Mouse (Mus musculus) erythroblast, embryonic 14.5 days (primary cell): ENCODE data around the gene H2-M10.6. TPM values are rescaled to one million over a fixed set of nuclear protein-coding genes. Genes with fewer than 3 reads are reported as not detected.
"Not testable (repeated sequence)": the region's sequence is repeated elsewhere in the genome, so short reads cannot be mapped to it uniquely, and the experiment has no call there.

ENCODE experiments used
- H3K27me3 ChIP-seq: 2 replicates; pipeline ENCODE4 v1.6.1; 2012; ENCODE audit warnings: inconsistent platforms; ENCODE audit not compliant: control insufficient read depth
- H3K36me3 ChIP-seq: 2 replicates; pipeline ENCODE4 v1.6.1; 2012; ENCODE audit warnings: mild to moderate bottlenecking, inconsistent platforms; ENCODE audit not compliant: control insufficient read depth
- H3K4me1 ChIP-seq: 2 replicates; pipeline ENCODE4 v1.6.1; 2012; ENCODE audit warnings: inconsistent platforms; ENCODE audit not compliant: control insufficient read depth
- H3K4me3 ChIP-seq: replicated peaks from 2 replicates; pipeline ENCODE3; 2012; ENCODE audit warnings: moderate library complexity, mild to moderate bottlenecking, inconsistent platforms
- H3K9me3 ChIP-seq: 2 replicates; pipeline ENCODE4 v1.6.1; 2012; ENCODE audit warnings: low read length, inconsistent platforms, mixed read lengths; ENCODE audit not compliant: control insufficient read depth
- GATA1 ChIP-seq: IDR thresholded peaks from 2 replicates; pipeline ENCODE4 v1.6.1; 2012; ENCODE audit warnings: low read length, inconsistent platforms, mixed read lengths
- TAL1 ChIP-seq: IDR thresholded peaks from 3 replicates; pipeline ENCODE4 v1.6.1; 2012; ENCODE audit warnings: low read length, inconsistent platforms, mixed read lengths
- polyA plus RNA-seq: library from polyadenylated mRNA; stranded (reverse); fragments of >175 nt; gene quantifications from 2 replicates; pipeline ENCODE4 v1.2.3, GENCODE M21; 2012

H2-M10.6 gene
- polyA plus RNA-seq, 1 experiment, result not detected

- H3K4me1 ChIP-seq, result peaks cover 4% of the 10 kb centered on the region
- no peaks in the 10 kb centered on the region for H3K9me3 ChIP-seq
- H3K36me3 ChIP-seq, result no peaks in the 10 kb centered on the region
- H3K27me3 ChIP-seq, result peaks cover 6% of the 10 kb centered on the region
- no peak overlapping the region for H3K4me3 ChIP-seq
- no peak for TF ChIP-seq GATA1
- TF ChIP-seq TAL1, result no peak
These were observed 12.0 kb downstream of the H2-M10.6 start for GRCm38 (mm10) chr17:36824005-36824404.

GRCm38 (mm10) chr17:36825525-36825924 is 13.6 kb downstream of the H2-M10.6 start:
- Histone ChIP-seq H3K27me3 (peaks cover 12% of the 10 kb centered on the region), H3K4me1 (peaks cover 4% of the 10 kb centered on the region), H3K9me3 (no peaks in the 10 kb centered on the region), H3K4me3 (no peak overlapping the region), H3K36me3 (no peaks in the 10 kb centered on the region)
- TF ChIP-seq TAL1, result no peak
- no peak for TF ChIP-seq GATA1

GRCm38 (mm10) chr17:36826002-36826401 is 14.0 kb downstream of the H2-M10.6 start:
- peaks cover 12% of the 10 kb centered on the region for H3K27me3 ChIP-seq
- H3K4me3 ChIP-seq, H3K36me3 ChIP-seq, H3K9me3 ChIP-seq, H3K4me1 ChIP-seq: not testable (repeated sequence)

GRCm38 (mm10) chr17:36828488-36828887 is 16.5 kb downstream of the H2-M10.6 start:
- no peak overlapping the region for H3K4me3 ChIP-seq
- no peak for TF ChIP-seq GATA1
- TF ChIP-seq TAL1, result no peak
- peaks cover 20% of the 10 kb centered on the region for H3K27me3 ChIP-seq
- H3K4me1 ChIP-seq, result peaks cover 4% of the 10 kb centered on the region
- no peaks in the 10 kb centered on the region for H3K36me3 ChIP-seq
- no peaks in the 10 kb centered on the region for H3K9me3 ChIP-seq

GRCm38 (mm10) chr17:36830470-36830869 is 18.5 kb downstream of the H2-M10.6 start:
- no peaks in the 10 kb centered on the region for H3K36me3 ChIP-seq
- no peak for TF ChIP-seq TAL1
- TF ChIP-seq GATA1, result no peak
- no peaks in the 10 kb centered on the region for H3K9me3 ChIP-seq
- H3K4me1 ChIP-seq, result peaks cover 4% of the 10 kb centered on the region
- H3K27me3 ChIP-seq, result peaks cover 27% of the 10 kb centered on the region
- H3K4me3 ChIP-seq, result no peak overlapping the region

- Histone ChIP-seq H3K4me3 (no peak overlapping the region), H3K4me1 (peaks cover 23% of the 10 kb centered on the region), H3K27me3 (peaks cover 27% of the 10 kb centered on the region), H3K9me3 (no peaks in the 10 kb centered on the region), H3K36me3 (no peaks in the 10 kb centered on the region)
- TF ChIP-seq TAL1 (no peak), GATA1 (no peak)
These were observed 20.7 kb downstream of the H2-M10.6 start for GRCm38 (mm10) chr17:36832694-36833093.

- TF ChIP-seq GATA1 (no peak), TAL1 (no peak)
- H3K36me3 ChIP-seq, result peaks cover 2% of the 10 kb centered on the region
- H3K4me3 ChIP-seq, result peak overlapping the region; percentile 84
- no peaks in the 10 kb centered on the region for H3K9me3 ChIP-seq
- H3K4me1 ChIP-seq, result peaks cover 32% of the 10 kb centered on the region
- H3K27me3 ChIP-seq, result peaks cover 15% of the 10 kb centered on the region
These were observed 23.8 kb downstream of the H2-M10.6 start for GRCm38 (mm10) chr17:36835591-36836426.

GRCm38 (mm10) chr17:36836427-36836812 is 24.4 kb downstream of the H2-M10.6 start:
- Histone ChIP-seq H3K36me3 (peaks cover 2% of the 10 kb centered on the region), H3K4me1 (peaks cover 32% of the 10 kb centered on the region), H3K4me3 (peak overlapping the region; percentile 84), H3K9me3 (no peaks in the 10 kb centered on the region), H3K27me3 (peaks cover 15% of the 10 kb centered on the region)
- no peak for TF ChIP-seq GATA1
- no peak for TF ChIP-seq TAL1

- peak within 1 kb of the TSS; percentile 84 for H3K4me3 ChIP-seq
- TF ChIP-seq GATA1, result no peak
- no peak for TF ChIP-seq TAL1
- H3K4me1 ChIP-seq, result peaks cover 32% of the 10 kb centered on the region
- peaks cover 2% of the 10 kb centered on the region for H3K36me3 ChIP-seq
- peaks cover 15% of the 10 kb centered on the region for H3K27me3 ChIP-seq
- no peaks in the 10 kb centered on the region for H3K9me3 ChIP-seq
These were observed 25.1 kb downstream of the H2-M10.6 start, which contains the start of gene Trim26 for GRCm38 (mm10) chr17:36836874-36837647. Gene Trim26, plus strand, starts transcription at chr17:36837134.
